Mouse (Mus musculus): ENCODE data around the gene Hemk1.

DNA sequence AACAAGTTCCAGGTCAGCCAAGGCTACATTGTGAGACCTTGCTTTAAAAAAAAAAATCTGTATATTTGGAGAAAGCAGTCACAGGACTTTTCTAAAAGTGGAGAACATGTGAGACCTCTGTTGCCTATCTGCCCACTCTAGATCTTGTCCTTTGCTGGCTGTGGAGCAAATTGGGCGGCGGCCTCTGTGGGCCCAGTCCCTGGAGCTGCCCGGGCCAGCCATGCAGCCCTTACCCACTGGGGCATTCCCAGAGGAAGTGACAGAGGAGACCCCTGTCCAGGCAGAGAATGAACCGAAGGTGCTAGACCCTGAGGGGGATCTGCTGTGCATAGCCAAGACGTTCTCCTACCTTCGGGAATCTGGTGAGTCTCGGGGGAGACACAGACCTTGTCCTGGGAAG, 38.4 kb downstream of the Hemk1 start:
- no peak for TF ChIP-seq CTCF (IDR thresholded peaks at IDR 0.05; ENCODE audit: insufficient read depth, low read depth, low read length)
- no peak for TF ChIP-seq POLR2A (IDR thresholded peaks at IDR 0.05; ENCODE audit: insufficient read depth, low read depth, low read length)
